Mouse (Mus musculus) kidney, adult 2 months (tissue): ENCODE results near the gene Dgke. TPM values are rescaled to one million over a fixed set of nuclear protein-coding genes. Genes with fewer than 3 reads are reported as not detected.
A peak's percentile ranks its signal among the peaks of the same experiment; 100 is the strongest.

Experiments
- DNase-seq: peaks from one replicate; pipeline ENCODE4 v3.0.0; 2021
- H3K27ac ChIP-seq: fragments of 200-500 bp; 2 replicates; pipeline ENCODE4 v1.5.1; 2012; ENCODE audit warnings: low read depth, low read length, control low read depth, inconsistent platforms; ENCODE audit not compliant: insufficient read depth
- H3K27me3 ChIP-seq: fragments of 200-500 bp; replicated peaks from 2 replicates; pipeline ENCODE4 v1.6.1; 2012; ENCODE audit warnings: mild to moderate bottlenecking, moderate library complexity, low read length, inconsistent platforms; ENCODE audit not compliant: control insufficient read depth, insufficient read depth
- H3K36me3 ChIP-seq: fragments of 200-500 bp; 2 replicates; pipeline ENCODE4 v1.6.1; 2012; ENCODE audit warnings: mild to moderate bottlenecking, moderate library complexity, low read length, inconsistent platforms; ENCODE audit not compliant: control insufficient read depth, insufficient read depth
- H3K4me1 ChIP-seq: fragments of 200-500 bp; 2 replicates; pipeline ENCODE4 v1.6.1; 2011; ENCODE audit warnings: low read length; ENCODE audit not compliant: control insufficient read depth, insufficient read depth
- H3K4me3 ChIP-seq: fragments of 200-500 bp; 2 replicates; pipeline ENCODE4 v1.5.1; 2011; ENCODE audit warnings: mild to moderate bottlenecking, low read depth, low read length, control low read depth; ENCODE audit not compliant: insufficient read depth
- CTCF ChIP-seq: fragments of 200-500 bp; conservative IDR thresholded peaks from 2 replicates; pipeline ENCODE4 v1.5.1; 2011; ENCODE audit warnings: low read depth, mild to moderate bottlenecking, control low read depth, low read length, moderate library complexity, mixed read lengths; ENCODE audit not compliant: insufficient read depth, insufficient read length
- POLR2A ChIP-seq: fragments of 200-500 bp; IDR thresholded peaks from one replicate; pipeline ENCODE4 v1.6.1; 2011; ENCODE audit warnings: low read depth, low read length, control low read depth
- WGBS: fragments of 180-500 bp; shearing (Covaris S2); methylation state at CpG from one replicate; pipeline ENCODE4 v1.1.7; 2018; 5-methylcytosine and 5-hydroxymethylcytosine counted together
- polyA plus RNA-seq: library from polyadenylated mRNA; depleted of rRNA; stranded (reverse); fragments of >200 nt; gene quantifications from 2 replicates; pipeline ENCODE4 v1.2.3, GENCODE M21; 2012

Dgke gene
- polyA plus RNA-seq, 1 experiment = 2.4 TPM

GRCm38 (mm10) chr11:89003078-89003477 is 63.6 kb downstream of the Dgke start:
- Histone ChIP-seq H3K27me3 (no peaks in the 10 kb centered on the region), H3K27ac (peak overlapping the region; percentile 46), H3K4me3 (peak overlapping the region; percentile 19; the same call in 1 of the 2 replicates), H3K4me1 (peaks cover 18% of the 10 kb centered on the region), H3K36me3 (peaks cover 3% of the 10 kb centered on the region; the same call in 1 of the 2 replicates)
- 25% methylated on average over 6 of the region's 6 CpGs for WGBS
- TF ChIP-seq CTCF (no peak), POLR2A (no peak)
- DNase-seq = peak; percentile 75

DNA sequence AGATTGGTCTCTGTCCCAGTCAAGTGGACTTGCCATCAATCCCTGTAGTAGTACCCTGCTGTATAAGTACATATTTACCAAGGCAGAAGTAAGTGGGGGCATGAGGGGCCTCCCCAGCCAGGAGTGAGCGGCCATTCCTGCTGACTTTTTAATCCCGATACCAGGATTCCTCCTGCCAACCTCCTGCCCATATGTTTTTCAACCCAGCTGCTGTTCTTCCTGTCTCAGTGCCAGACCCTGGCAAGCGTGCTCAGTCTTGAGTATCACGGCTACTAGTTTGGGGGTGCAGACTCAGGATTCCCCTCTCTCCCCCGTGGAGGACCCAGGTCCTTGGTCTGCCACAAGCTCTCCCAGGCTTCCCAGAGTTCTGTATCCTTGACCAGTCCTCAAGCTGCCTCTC is 64.0 kb downstream of the Dgke start:
- Histone ChIP-seq H3K36me3 (peaks cover 3% of the 10 kb centered on the region; the same call in 1 of the 2 replicates), H3K4me3 (peak overlapping the region; percentile 19), H3K27me3 (no peaks in the 10 kb centered on the region), H3K27ac (peak overlapping the region; percentile 46), H3K4me1 (peaks cover 14% of the 10 kb centered on the region)
- no peak for TF ChIP-seq POLR2A
- no peak for TF ChIP-seq CTCF
- DNase-seq = no peak
- 37% methylated on average over 5 of the region's 5 CpGs for WGBS

DNA sequence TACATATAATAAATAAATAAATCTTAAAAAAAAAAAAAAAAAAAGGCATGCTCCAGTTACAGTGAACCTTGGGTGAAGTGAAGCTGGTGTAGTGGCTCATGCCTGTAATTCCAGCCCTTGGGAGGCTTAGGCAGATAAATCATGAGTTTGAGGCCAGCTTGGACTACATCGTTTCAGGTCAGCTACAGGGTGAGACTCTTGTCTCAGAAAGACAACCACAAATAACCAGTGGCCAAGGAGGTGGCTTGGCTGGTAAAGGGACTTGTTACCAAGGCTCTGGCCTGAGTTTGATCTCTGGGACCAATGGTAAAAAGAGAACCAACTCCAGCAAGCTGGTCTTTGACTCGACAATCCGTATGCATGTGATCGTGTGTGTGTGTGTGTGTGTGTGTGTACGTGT is 64.6 kb downstream of the Dgke start:
- Histone ChIP-seq H3K4me1 (peaks cover 14% of the 10 kb centered on the region), H3K36me3 (peaks cover 3% of the 10 kb centered on the region; the same call in 1 of the 2 replicates), H3K27ac (peak overlapping the region; percentile 46), H3K4me3 (peak overlapping the region; percentile 25), H3K27me3 (no peaks in the 10 kb centered on the region)
- no peak for TF ChIP-seq POLR2A
- TF ChIP-seq CTCF = no peak
- DNase-seq = no peak
- WGBS = 72% methylated on average over 5 of the region's 5 CpGs

DNA sequence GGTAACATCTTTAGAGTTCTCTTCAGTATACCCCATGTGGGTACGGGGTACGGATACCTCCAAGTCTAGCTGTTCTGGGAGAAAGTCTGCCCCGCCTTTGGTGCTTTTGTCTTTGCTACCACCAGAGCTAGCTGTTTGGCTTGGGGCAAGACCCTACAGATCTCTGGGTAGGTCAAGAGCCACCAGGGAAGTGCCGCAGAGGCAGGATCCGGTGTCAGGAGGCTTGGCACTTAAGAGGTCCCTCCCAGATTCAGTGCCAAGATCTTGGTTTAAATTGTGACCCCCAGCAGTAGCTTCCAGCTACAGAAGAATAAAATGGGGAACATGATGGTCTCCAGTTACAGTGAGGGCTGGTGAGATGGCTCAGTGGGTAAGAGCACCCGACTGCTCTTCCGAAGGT is 65.1 kb downstream of the Dgke start:
- Histone ChIP-seq H3K27me3 (no peaks in the 10 kb centered on the region), H3K27ac (no peak overlapping the region), H3K4me3 (peak overlapping the region; percentile 14; the same call in 1 of the 2 replicates), H3K4me1 (peaks cover 14% of the 10 kb centered on the region), H3K36me3 (peaks cover 3% of the 10 kb centered on the region; the same call in 1 of the 2 replicates)
- WGBS = 76% methylated on average over 7 of the region's 7 CpGs
- no peak for DNase-seq
- TF ChIP-seq POLR2A (no peak), CTCF (no peak)

DNA sequence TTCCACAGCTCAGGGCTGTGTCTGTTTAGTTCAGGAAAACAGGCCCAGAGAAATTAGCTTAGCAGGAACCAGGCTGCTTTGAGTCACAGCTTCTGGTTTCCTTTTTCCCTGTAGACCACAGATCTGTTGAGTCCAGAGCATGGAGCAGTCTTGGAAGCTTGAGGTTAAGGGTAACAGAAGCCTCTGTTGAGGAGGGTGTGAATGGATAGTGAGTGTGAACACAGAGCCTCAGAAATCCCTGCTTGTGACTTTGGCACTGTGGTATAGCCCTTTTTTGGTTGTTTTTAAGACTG is 66.2 kb downstream of the Dgke start:
- Histone ChIP-seq H3K27ac (peak overlapping the region; percentile 75), H3K27me3 (no peaks in the 10 kb centered on the region), H3K4me1 (peaks cover 14% of the 10 kb centered on the region), H3K36me3 (no peaks in the 10 kb centered on the region), H3K4me3 (peak overlapping the region; percentile 82)
- DNase-seq = no peak
- TF ChIP-seq CTCF = no peak
- TF ChIP-seq POLR2A = no peak

- WGBS = 11% methylated on average over 33 of the region's 33 CpGs
- H3K27me3 ChIP-seq = no peaks in the 10 kb centered on the region
- peak; percentile 73 for DNase-seq
- H3K36me3 ChIP-seq = no peaks in the 10 kb centered on the region
- peak overlapping the region; percentile 75 for H3K27ac ChIP-seq
- TF ChIP-seq POLR2A (no peak), CTCF (no peak)
- H3K4me1 ChIP-seq = peaks cover 14% of the 10 kb centered on the region
- H3K4me3 ChIP-seq = peak overlapping the region; percentile 82
Measured at GRCm38 (mm10) chr11:88999723-89000526, 66.7 kb downstream of the Dgke start.

DNA sequence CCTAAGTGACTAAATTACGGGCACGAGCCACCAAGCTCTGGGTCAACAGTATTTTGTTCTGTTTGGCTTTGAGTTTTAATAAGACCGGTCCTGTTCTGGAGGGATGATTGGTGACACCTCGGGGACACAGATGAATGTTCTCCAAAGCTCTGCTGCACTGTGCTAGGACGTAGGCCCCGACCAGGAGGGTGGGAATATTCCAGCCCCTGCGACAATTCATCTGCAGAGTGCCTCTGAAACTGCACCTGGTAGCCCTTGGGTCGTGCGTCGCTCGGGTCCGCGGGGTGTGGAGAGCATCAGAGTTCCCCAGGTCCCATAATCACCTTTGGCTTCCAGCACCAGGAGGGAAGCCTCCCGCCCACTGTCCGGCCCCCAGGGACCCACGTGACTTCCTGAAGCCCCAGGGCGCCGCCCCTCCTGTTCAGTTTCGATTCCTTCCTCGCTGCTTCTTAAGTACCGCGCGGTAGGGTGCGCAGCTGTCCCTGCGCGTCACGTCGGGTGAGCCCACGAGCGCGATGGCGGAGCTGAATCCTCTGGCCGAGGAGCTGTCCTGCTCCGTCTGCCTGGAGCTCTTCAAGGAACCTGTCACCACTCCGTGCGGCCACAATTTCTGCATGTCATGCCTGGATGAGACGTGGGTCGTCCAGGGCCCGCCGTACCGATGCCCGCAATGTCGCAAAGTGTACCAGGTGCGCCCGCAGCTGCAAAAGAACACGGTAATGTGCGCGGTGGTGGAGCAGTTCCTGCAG is 67.5 kb downstream of the Dgke start, which contains the start of gene Trim25:
Trim25 (plus strand) TSS at position 403 of the 749 bp plus-strand sequence.
- no peaks in the 10 kb centered on the region for H3K36me3 ChIP-seq
- 2% methylated on average over 48 of the region's 48 CpGs for WGBS
- peak; percentile 96 for TF ChIP-seq POLR2A
- TF ChIP-seq CTCF = 0 out of 2 replicates have a peak, but pooled peaks have one; percentile 13

More for the DNA sequence above, 67.5 kb downstream of the Dgke start, which contains the start of gene Trim25:
- DNase-seq = peak; percentile 98
- peaks cover 14% of the 10 kb centered on the region for H3K4me1 ChIP-seq
- H3K4me3 ChIP-seq = peak within 1 kb of the TSS; percentile 82
- H3K27ac ChIP-seq = peak within 1 kb of the TSS; percentile 75
- H3K27me3 ChIP-seq = no peaks in the 10 kb centered on the region
